Mouse (Mus musculus) ovary, postnatal 14 days (tissue): ENCODE results near the gene Plekhh2.

Experiments used
- DNase-seq: peaks from one replicate; pipeline ENCODE4 v3.0.0; 2022; ENCODE audit warnings: low spot score

Plekhh2 gene

DNA sequence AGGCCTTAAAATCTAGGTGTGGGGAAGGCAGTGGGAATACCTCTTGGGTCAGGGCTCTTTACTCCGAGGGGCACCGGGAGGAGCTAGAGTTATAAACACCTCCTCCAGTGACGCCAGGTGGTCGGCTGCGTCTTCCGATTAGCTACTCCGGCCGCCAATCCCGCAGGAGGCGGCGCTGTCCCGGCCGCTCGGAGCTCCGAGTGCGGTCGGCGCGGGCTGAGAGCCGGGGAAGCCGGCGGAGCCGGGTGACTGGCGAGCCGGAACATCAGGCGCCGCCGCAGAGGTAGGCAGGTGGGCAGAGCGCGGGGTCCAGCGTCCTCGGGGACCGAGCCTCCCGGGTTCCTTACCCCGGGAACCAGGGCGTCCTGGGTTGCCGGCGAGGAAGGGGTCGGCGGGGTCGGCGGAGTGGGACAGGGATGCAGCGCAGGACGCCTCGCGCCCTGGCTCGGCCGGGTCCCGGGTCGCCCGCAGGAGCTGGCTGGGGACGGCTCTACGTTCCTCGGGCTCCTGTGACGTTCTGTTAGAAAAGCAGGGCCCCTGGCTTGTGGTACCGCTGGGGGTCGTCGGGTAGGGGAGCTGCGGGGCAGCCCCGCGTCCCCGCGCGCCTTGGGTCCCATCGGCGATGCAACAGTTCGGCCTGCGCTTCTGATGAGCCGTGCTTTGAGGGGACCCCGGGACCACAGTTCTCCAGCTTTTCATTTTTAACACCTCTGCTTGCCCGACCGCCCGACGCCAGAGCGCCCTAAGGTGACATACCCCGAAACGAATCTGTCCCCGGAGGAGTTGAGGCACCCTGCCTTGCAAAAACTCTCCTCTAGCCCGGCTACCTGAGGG lies at the start of gene Plekhh2:
TSS of gene Plekhh2 (plus strand) at position 214 of the 834 bp plus-strand sequence.
- DNase-seq, result peak; percentile 80

DNA sequence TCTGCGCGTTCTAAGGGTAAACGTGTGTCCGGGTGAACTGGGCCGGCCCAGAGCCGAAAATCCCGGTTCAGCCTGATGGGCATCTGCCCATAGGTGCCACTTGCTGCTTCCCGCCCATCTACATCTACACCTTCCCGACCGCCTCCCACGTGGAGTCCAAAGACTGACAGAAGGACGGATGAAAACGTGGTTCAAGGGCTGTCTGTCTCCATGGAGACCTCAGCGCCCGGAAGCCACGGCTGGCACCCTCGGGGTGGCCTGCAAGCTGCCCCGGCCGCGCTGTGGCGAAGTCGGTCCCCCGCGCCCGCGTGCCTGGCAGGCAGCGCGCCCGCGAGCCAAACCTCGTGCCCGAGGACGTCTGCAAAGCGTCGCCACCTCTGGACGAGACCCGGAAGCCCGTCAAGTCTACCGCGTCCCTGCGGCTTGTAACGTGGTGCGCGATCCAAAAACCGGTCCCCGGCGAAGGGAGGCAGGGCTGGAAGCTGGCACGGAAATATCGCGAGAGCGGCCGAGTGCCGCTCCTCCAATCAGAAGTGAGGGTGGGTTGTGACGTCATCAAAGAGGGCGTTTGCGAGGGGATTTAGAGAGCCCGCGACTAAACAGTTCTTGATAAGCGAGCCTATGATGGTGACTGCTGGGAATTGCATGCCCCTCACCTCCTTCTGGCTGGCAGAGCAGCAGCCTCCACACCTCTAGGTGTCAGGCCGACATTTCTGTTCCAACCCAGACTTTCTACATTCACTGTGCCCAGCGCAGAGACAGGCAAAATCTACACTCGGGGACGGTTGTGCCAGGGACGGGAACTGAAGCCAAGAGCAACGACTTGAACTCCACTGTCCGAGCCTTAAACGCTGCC lies 45.7 kb upstream of the Plekhh2 start, which contains the start of gene Thada:
TSS of gene Thada (minus strand) at position 453 of the 856 bp plus-strand sequence.
- DNase-seq, result peak; percentile 99

DNA sequence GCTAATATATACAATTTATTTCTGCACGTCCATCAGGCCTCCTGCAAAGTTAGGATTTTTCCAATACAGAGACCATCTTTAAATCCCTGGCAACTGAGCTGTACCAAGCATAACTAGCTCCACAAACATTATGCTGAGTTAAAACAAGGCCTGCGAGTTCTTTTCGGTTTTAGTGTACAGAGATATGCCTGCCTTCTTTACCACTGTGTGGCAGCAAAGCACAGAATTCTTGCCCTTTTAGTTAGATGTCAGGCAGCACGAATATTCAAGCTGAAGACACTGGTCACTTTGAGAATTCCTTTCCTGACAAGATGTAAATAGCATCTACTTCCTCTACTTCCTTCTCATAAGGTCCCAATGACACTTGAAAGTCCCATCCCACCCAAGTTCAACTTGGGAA lies 37.4 kb upstream of the Plekhh2 start:
- no peak for DNase-seq

DNA sequence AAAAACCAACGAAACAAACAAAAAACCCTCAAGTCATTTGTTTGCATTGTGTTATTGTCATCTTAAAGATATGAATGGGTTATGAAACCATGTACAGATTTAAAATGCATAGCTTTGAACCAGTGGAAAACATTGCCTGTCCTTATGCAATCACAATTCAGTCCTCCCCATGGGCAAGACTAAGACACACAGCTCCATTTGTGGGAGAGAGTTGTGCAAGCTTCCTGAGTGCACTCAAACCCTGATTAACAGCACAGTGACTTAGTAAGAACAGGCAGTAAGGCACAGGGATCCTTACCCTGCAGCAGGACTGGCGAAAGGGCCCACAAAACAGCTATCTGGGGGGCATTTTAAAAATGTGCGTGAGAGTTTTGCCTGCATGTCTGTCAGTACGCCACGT lies 34.5 kb upstream of the Plekhh2 start:
- DNase-seq, result no peak

DNA sequence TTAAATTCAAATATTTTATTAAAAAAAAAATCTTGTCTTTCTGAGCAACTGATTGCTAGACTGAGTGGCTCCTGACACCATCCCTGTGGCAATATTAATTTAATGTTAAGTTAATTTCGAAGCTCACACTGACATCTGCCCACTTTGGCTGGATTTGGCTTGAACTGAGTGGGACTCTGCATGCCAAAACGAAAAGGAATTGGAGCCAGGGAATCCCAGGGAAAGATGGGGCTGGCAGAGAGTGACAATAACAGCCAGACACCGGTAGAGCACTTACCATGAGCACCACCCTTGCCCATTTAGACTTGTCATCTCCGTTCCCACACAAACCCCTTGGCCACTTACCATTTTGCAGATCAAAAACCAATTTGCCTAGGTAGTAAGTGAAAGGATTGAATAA lies 33.4 kb upstream of the Plekhh2 start:
- DNase-seq, result no peak

DNA sequence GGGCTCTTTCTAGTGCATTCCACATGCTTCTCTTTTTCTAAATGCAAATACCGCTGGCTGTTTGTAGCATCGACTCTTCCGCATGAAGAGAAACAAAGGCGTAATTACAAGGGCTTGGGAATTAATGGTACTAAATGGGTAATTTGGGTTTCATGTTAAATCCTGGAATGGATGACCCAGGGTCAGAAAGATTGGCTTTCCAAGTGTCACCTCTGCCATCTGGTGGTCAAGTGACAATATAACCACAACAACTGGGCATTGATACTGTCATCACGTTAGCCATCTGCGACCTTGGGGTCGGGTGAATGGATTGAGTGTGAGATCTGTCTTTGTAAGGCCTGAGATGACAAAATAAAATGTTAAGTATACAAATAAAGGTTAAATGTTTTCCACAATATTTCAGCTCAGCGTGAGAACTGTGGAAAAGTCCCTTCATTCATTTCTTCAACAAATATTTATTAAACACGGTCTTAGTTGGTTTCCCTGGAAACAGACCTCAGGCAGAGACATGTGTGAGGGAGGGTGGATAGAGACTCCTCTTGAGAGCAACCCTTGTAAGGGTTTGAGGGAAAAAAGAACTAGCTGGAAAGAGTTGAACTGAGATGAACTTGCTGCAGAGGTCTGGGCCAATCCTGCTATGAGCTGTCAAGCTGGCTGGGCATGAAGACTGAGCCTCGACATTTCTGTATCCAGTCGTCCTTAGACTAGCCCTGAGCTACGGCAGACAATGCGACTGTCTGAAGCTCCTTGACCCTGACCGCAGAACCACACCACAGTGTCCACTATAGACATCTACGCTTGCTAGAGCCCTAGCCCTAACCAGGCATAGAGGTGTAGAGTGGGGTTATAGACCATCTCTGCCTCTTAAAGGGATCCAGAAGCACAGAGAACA lies 31.0 kb upstream of the Plekhh2 start:
- no peak for DNase-seq

DNA sequence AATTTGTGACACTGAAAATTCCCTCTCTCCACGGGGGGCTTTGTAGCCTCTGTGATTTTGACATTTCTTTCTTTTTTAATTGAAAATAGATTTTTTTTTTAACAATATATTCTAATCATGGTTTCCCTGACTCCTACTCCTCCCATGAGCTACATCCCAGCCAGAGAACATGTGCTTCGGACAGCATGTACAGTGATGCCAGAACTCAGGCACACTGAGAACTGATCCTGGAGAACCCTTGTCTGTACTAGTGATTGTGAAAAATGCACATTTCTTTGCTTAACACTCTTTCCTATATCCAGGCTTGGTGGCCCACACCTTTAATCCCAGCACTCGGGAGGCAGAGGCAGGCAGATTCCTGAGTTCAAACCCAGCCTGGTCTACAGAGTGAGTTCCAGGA lies 28.9 kb upstream of the Plekhh2 start:
- no peak for DNase-seq

DNA sequence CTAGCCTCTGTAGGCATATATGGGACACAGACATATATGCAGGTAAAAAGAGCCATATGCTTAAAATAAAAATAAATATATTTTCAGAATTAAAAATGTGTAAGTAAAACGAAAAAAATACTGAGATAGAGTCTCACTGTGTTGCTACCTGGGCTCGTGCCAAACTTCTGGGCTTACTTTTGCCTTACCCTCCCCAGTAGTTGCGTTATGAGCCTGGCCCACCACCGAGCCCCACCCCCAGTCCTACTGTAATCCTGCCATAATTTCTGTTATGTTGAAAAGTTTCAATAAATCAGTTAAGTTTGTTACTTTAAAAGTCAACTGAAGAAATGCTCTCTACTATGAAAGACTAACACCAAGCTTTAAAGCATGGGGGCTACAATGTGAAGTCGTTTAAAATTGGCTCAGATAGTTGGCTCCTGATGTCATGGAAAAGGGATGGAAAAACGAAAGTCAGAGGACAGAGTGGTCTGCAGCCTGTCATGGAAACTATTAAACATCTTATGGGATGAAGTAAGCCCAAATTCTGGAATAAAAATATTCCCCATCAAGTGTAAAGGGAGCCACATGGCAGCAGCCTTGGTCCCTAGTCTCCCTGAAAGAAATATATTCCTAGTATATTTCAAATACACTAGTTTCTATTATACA lies 27.9 kb upstream of the Plekhh2 start:
- no peak for DNase-seq

DNA sequence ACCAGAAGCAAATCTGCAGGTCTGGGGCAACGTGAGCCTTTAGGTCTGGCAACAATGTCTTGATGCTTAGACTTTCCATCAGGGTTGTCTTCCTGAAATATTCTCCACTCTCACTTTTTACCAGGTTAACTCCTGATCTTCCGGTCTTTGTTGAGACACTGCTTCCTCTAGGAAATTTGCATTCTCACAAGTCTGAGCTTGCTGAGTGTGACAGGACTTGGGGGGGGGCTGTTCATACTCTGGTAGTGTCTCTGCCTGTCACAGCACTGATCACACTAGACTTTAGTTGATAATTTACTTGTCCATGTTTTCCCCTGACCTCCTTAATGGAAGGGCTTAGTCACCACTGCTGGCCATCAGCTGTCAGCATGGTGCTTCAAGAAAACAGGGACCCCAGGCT lies 24.3 kb upstream of the Plekhh2 start:
- no peak for DNase-seq

DNA sequence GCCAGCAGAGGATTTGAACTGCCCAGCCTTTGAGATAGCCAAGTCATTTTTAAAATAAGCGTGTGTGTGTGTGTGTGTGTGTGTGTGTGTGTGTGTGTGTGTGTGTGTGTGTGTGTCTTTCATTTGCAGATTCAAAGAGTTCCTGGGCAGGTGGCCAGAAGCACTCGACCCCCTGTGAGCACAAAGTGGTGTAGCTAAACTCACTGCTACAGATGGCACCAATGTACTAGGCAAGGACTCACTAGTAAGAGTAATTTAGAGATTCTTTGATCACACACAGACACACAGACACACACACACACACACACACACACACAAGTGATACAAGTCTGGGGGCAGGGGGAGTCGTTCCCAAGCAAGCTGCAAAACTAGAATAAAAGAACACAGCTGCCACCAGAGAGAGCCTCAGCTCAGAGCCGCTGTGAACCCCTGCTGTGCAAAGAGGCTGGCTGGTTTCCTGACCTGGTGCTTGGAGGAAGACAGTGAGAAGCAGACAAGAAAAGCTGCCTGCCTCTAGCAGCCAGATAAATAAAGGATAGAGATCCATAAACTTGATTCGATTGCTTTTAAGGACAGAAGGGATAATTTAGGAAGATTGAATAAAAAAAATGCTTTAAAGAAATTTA lies 19.3 kb upstream of the Plekhh2 start:
- no peak for DNase-seq

DNA sequence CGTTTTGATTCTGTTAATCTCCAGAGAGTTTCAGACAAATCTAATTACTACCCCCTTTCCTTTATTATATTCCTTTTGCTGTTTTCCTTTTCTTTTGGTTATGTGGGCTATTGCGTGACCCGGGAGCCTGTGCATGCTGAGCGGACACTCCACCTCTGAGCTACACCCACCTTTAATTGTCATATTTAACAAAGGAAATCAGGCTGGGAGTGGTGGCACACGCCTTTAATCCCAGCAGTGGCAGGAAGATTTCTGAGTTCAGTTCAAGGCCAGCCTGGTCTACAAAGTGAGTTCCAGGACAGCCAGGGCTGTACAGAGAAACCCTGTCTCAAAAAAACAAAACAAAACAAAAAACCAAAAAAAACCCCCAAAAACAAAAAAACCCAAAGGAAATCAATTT lies 14.7 kb upstream of the Plekhh2 start:
- DNase-seq, result no peak

DNA sequence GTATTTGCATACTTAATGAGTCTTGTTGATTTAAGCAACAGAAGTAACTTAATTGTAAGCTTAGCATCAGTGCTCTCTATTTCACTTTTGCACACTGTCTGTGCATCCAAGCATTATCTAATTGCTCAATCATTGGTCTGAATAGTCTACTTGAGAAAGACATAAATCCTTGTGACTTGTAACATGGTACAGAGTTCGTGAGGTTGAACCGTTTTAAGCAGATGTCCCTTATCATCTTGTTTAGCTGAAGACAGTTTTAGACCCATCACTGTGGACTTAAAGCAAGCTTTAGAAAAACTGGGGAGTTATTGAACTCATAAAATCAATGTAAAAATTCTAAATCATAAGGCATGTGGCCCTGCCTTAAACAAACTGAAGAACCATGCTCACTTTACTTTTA lies 14.1 kb upstream of the Plekhh2 start:
- no peak for DNase-seq

DNA sequence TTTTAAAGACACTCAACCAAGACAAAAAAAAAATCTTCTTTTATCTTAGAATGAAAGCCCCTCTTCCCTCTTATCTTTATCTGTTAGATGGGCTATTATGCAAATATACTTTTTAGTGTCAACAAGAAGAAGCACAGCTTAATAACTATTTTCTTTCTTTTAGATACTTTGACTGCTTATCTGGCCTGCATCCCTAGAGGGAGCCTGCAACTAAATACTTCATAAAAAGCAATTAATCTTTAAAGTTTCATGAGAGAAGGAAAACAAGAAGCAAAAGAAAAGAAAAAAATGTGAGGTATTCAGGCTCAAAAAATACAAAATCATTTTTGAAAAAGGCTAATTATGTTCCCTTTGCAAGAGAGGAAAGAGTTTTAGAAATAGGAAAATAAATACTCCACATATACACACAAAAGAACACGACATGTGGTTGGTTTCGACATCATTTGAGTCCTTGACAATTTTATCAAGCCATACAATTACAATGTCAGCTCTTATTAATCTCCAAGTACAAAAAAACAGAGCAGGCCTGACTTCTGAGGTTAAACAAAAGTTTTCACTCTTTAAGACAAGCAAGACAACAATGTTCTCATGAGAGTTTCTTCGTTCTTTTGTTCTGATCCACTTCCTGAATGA lies 13.6 kb upstream of the Plekhh2 start:
- no peak for DNase-seq

DNA sequence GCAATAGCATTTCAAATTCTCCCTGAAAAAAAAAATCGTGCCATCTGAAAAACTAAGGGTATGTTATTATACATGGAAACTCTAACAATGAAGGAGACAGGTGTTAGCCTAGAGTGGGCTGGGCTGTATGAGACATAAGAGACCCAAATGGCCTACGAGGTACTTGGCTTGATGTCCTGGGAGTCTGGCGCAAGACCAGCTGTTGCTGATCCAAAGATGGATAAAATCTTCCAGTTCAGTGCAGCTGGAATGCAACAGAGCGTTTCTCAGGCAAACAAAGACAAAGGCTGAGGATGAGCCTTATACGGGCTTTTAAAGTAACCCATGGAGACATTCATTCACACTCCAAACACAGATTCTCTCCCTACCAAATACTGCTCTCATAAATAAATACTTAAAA lies 13.1 kb upstream of the Plekhh2 start:
- peak; percentile 41 for DNase-seq

DNA sequence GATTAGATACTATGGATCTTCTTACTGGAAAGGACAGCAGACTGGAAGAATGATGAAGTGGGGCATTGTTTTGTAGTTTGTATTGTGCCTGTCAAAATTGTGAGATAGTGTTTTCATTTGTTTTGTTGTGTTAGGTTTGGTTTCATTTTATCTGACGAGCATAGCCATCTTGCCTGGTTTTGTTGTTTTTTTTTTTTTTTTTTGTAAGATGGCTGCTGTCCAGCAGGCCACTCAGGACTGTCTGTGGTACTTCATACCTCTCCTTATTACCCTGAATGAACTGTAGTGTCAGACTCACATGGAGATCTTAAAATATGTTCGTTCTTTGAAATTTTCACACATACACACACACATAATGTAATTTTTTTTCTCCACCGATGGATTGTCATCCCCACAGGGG lies 9.4 kb upstream of the Plekhh2 start:
- DNase-seq, result no peak

DNA sequence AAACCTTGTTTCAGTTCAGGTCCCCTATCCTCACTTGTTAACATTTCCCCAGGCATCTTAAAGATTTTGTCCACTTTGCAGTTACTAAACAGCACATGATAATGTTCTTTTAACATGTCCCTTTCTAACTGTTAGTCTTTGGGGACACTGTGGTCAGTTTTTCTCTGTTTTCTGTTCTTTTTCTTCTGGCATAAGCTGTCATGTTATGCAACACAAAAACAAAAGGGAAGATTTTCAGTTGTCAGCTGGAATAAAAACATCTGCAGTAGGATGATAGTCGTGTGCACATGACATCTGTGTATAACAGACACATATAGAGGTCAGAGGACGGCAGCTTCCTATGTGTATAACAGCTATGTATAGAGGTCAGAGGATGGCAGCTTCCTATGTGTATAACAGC lies 5.8 kb upstream of the Plekhh2 start:
- no peak for DNase-seq

DNA sequence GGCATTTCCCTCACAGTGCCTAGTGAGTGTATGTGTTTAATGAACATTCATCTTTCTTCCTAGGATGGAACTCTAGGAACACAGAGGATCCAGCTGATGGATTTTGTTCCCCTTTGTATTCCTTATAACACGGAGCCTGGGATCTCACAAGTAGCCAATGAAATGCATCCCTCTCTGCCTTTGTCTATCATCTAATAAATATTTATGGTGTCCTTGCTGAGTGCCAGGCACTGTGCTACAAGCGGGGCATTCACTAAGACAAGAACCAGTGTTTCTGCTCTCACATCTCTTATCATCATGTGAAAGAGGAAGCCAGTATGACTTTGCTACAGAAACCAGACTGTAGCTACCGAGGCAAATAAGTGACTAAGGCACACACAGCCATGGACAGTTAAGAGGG lies 3.0 kb upstream of the Plekhh2 start:
- no peak for DNase-seq

DNA sequence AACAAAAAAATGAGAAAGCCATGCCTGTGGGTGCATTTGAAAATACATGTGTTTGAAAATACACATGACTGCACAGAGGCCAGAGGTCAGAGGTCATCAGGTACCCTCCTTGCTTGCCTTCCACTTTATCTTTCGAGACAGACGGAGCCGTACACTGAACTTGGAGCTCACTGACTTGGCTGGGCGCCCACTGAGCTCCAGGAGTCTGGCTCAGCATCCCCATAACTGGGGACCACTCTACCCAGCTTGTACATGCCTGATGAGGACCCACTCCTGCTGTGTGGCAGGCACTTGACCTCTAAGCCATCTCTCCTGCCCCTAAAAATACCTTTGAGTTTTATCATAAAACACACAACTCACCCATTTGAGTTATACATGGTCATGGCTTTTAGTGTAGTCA lies 2.5 kb upstream of the Plekhh2 start:
- no peak for DNase-seq

DNA sequence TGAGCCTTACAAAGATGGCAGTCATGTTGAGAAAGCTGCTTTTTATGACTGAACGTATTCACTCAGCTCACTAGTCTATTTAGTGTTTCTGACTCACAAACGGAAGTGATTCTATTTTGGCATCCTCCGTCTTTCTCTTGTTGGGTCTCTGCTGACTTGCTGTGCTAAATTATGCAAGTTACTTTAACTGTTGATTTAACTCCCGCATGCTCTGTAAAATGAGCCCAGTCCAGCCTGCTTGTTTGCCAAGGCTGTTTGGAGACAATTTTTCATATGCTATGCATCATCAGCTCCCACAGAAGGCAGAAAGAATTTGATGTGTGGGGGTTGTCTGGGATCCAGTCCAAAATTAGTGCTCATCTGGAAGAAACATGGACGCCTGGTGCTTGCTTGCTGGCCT lies 1.3 kb upstream of the Plekhh2 start:
- DNase-seq, result peak; percentile 48

DNA sequence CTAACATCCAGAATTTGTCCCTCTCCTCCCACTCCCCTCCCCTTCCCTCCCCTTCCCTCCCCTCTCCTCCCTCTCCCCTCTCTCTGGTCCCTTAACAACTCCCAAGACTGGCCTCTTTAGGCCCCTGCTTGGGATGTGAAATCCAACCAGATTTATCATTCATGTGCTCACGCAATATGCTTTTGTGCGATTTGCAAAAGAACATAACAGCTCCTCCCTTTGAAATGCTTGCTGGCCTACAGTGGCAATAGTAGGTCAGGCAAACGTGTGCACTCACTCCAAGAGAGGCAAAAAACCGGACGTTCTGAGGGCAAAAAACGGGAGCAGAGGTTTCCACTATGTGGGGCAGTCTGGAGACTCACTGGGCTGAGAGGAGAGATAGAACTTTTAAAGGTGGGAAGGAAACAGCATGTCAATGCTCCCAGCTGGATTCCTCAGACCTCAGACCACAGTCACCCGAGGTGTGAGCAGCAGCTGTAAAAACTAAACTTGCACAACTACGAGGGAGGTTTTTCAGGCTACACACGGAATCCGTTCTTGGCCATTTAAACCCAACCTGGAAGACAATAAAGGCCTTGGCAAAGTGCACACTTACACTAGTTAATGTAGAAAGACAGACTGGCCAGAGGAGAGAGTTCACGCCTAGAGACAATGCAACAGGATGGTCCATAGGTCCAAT lies 595 bp upstream of the Plekhh2 start:
- no peak for DNase-seq
